Mouse (Mus musculus): ENCODE data around the gene Ksr2. TPM values are rescaled to one million over a fixed set of nuclear protein-coding genes. Genes with fewer than 3 reads are reported as not detected.

Gene Ksr2
- polyA plus RNA-seq, 1 experiment from 2014 or later, result 0.11 TPM

- no peak overlapping the region for H3K27ac ChIP-seq (replicated peaks; ENCODE audit: low read depth, low read length)
- no peaks in the 10 kb centered on the region for H3K9me3 ChIP-seq (ENCODE audit: control insufficient read depth, low read length)
- WGBS, result 83% methylated on average over 3 of the region's 3 CpGs
- no peaks in the 10 kb centered on the region for H3K27me3 ChIP-seq (ENCODE audit: control insufficient read depth, insufficient read depth, low read length)
- H3K9ac ChIP-seq (ENCODE audit: low read length), result no peak overlapping the region
- H3K36me3 ChIP-seq (ENCODE audit: control insufficient read depth, insufficient read depth, low read length), result no peaks in the 10 kb centered on the region
- no peak overlapping the region for H3K4me3 ChIP-seq (ENCODE audit: low read depth, low read length)
- ATAC-seq (ENCODE audit: insufficient number of reproducible peaks, low FRiP score, low TSS enrichment, low read depth) (no peak), DNase-seq (ENCODE audit: low spot score) (no peak)
- no peaks in the 10 kb centered on the region; the same call in 1 of the 2 replicates for H3K4me1 ChIP-seq (ENCODE audit: control insufficient read depth, insufficient read depth, low read length)
- no peak overlapping the region for H3K4me2 ChIP-seq (ENCODE audit: low read depth, severe bottlenecking)
Measured at GRCm38 (mm10) chr5:117682226-117682625, 268.4 kb downstream of the Ksr2 start.

GRCm38 (mm10) chr5:117684491-117684890 is 270.7 kb downstream of the Ksr2 start:
- ATAC-seq (ENCODE audit: insufficient number of reproducible peaks, low FRiP score, low TSS enrichment, low read depth) (no peak), DNase-seq (ENCODE audit: low spot score) (no peak)
- H3K27ac ChIP-seq (replicated peaks; ENCODE audit: low read depth, low read length), result no peak overlapping the region
- WGBS, result 90% methylated on average over 8 of the region's 8 CpGs
- H3K4me2 ChIP-seq (ENCODE audit: low read depth, severe bottlenecking), result no peak overlapping the region
- H3K36me3 ChIP-seq (ENCODE audit: control insufficient read depth, insufficient read depth, low read length), result no peaks in the 10 kb centered on the region
- H3K4me1 ChIP-seq (ENCODE audit: control insufficient read depth, insufficient read depth, low read length), result peaks cover 7% of the 10 kb centered on the region
- H3K9ac ChIP-seq (ENCODE audit: low read length), result no peak overlapping the region
- no peak overlapping the region for H3K4me3 ChIP-seq (ENCODE audit: low read depth, low read length)
- H3K9me3 ChIP-seq (ENCODE audit: control insufficient read depth, low read length), result no peaks in the 10 kb centered on the region
- no peaks in the 10 kb centered on the region for H3K27me3 ChIP-seq (ENCODE audit: control insufficient read depth, insufficient read depth, low read length)

- no peak overlapping the region for H3K27ac ChIP-seq (replicated peaks; ENCODE audit: low read depth, low read length)
- peaks cover 7% of the 10 kb centered on the region for H3K4me1 ChIP-seq (ENCODE audit: control insufficient read depth, insufficient read depth, low read length)
- ATAC-seq (ENCODE audit: insufficient number of reproducible peaks, low FRiP score, low TSS enrichment, low read depth), result no peak
- 25% methylated on average over 4 of the region's 4 CpGs for WGBS
- no peak overlapping the region for H3K9ac ChIP-seq (ENCODE audit: low read length)
- H3K9me3 ChIP-seq (ENCODE audit: control insufficient read depth, low read length), result no peaks in the 10 kb centered on the region
- no peaks in the 10 kb centered on the region for H3K36me3 ChIP-seq (ENCODE audit: control insufficient read depth, insufficient read depth, low read length)
- no peak overlapping the region for H3K4me2 ChIP-seq (ENCODE audit: low read depth, severe bottlenecking)
- no peak for DNase-seq (ENCODE audit: low spot score)
- no peak overlapping the region for H3K4me3 ChIP-seq (ENCODE audit: low read depth, low read length)
- H3K27me3 ChIP-seq (ENCODE audit: control insufficient read depth, insufficient read depth, low read length), result no peaks in the 10 kb centered on the region
Measured at GRCm38 (mm10) chr5:117687770-117688352, 274.1 kb downstream of the Ksr2 start.

- no peak for ATAC-seq (ENCODE audit: insufficient number of reproducible peaks, low FRiP score, low TSS enrichment, low read depth)
- 24% methylated on average over 3 of the region's 3 CpGs for WGBS
Measured at GRCm38 (mm10) chr5:117688738-117689137, 274.9 kb downstream of the Ksr2 start.

GRCm38 (mm10) chr5:117689840-117690239 is 276.0 kb downstream of the Ksr2 start:
- WGBS, result 70% methylated on average over 8 of the region's 8 CpGs
- H3K27ac ChIP-seq (replicated peaks; ENCODE audit: low read depth, low read length), result no peak overlapping the region
- peaks cover 7% of the 10 kb centered on the region for H3K4me1 ChIP-seq (ENCODE audit: control insufficient read depth, insufficient read depth, low read length)
- H3K4me3 ChIP-seq (ENCODE audit: low read depth, low read length), result no peak overlapping the region
- no peak overlapping the region for H3K9ac ChIP-seq (ENCODE audit: low read length)
- DNase-seq (ENCODE audit: low spot score) (no peak), ATAC-seq (ENCODE audit: insufficient number of reproducible peaks, low FRiP score, low TSS enrichment, low read depth) (no peak)
- H3K36me3 ChIP-seq (ENCODE audit: control insufficient read depth, insufficient read depth, low read length), result no peaks in the 10 kb centered on the region
- no peaks in the 10 kb centered on the region for H3K27me3 ChIP-seq (ENCODE audit: control insufficient read depth, insufficient read depth, low read length)
- no peak overlapping the region for H3K4me2 ChIP-seq (ENCODE audit: low read depth, severe bottlenecking)
- H3K9me3 ChIP-seq (ENCODE audit: control insufficient read depth, low read length), result no peaks in the 10 kb centered on the region

More at GRCm38 (mm10) chr5:117688738-117689137, 274.9 kb downstream of the Ksr2 start:
- no peaks in the 10 kb centered on the region for H3K27me3 ChIP-seq (ENCODE audit: control insufficient read depth, insufficient read depth, low read length)
- H3K27ac ChIP-seq (replicated peaks; ENCODE audit: low read depth, low read length), result no peak overlapping the region
- no peaks in the 10 kb centered on the region for H3K9me3 ChIP-seq (ENCODE audit: control insufficient read depth, low read length)
- no peak for DNase-seq (ENCODE audit: low spot score)
- H3K4me3 ChIP-seq (ENCODE audit: low read depth, low read length), result no peak overlapping the region
- no peak overlapping the region for H3K4me2 ChIP-seq (ENCODE audit: low read depth, severe bottlenecking)
- no peaks in the 10 kb centered on the region for H3K36me3 ChIP-seq (ENCODE audit: control insufficient read depth, insufficient read depth, low read length)
- H3K4me1 ChIP-seq (ENCODE audit: control insufficient read depth, insufficient read depth, low read length), result peaks cover 7% of the 10 kb centered on the region
- no peak overlapping the region for H3K9ac ChIP-seq (ENCODE audit: low read length)

DNA sequence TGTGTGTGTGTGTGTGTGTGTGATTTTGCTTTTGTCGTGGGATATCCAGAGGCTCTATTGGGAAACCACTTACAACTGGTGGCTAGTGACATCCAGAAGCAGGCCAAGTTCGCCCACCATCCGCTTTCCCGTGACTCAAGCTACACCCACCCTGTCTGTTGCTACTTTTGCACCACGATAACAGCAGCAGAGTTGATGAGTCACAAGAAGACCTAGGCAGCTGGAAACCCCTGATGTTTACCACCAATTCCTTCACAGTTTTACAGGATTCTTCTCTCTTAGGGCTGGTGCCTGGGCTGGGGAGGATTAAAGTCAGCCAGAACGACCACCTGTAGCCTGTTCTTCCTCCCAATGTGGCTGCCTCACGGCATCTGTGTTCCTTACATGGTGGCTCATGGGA is 277.5 kb downstream of the Ksr2 start:
- Histone ChIP-seq H3K4me3 (ENCODE audit: low read depth, low read length) (no peak overlapping the region), H3K9ac (ENCODE audit: low read length) (no peak overlapping the region), H3K27ac (replicated peaks; ENCODE audit: low read depth, low read length) (no peak overlapping the region), H3K27me3 (ENCODE audit: control insufficient read depth, insufficient read depth, low read length) (no peaks in the 10 kb centered on the region), H3K9me3 (ENCODE audit: control insufficient read depth, low read length) (no peaks in the 10 kb centered on the region), H3K36me3 (ENCODE audit: control insufficient read depth, insufficient read depth, low read length) (no peaks in the 10 kb centered on the region), H3K4me2 (ENCODE audit: low read depth, severe bottlenecking) (no peak overlapping the region), H3K4me1 (ENCODE audit: control insufficient read depth, insufficient read depth, low read length) (peaks cover 7% of the 10 kb centered on the region)
- 62% methylated on average over 7 of the region's 7 CpGs for WGBS
- DNase-seq (ENCODE audit: low spot score) (no peak), ATAC-seq (ENCODE audit: insufficient number of reproducible peaks, low FRiP score, low TSS enrichment, low read depth) (no peak)

- H3K36me3 ChIP-seq (ENCODE audit: control insufficient read depth, insufficient read depth, low read length), result no peaks in the 10 kb centered on the region
- no peak overlapping the region for H3K9ac ChIP-seq (ENCODE audit: low read length)
- ATAC-seq (ENCODE audit: insufficient number of reproducible peaks, low FRiP score, low TSS enrichment, low read depth) (no peak), DNase-seq (ENCODE audit: low spot score) (no peak)
- no peaks in the 10 kb centered on the region for H3K27me3 ChIP-seq (ENCODE audit: control insufficient read depth, insufficient read depth, low read length)
- no peaks in the 10 kb centered on the region for H3K9me3 ChIP-seq (ENCODE audit: control insufficient read depth, low read length)
- H3K4me3 ChIP-seq (ENCODE audit: low read depth, low read length), result no peak overlapping the region
- H3K4me2 ChIP-seq (ENCODE audit: low read depth, severe bottlenecking), result no peak overlapping the region
- no peaks in the 10 kb centered on the region for H3K4me1 ChIP-seq (ENCODE audit: control insufficient read depth, insufficient read depth, low read length)
- H3K27ac ChIP-seq (replicated peaks; ENCODE audit: low read depth, low read length), result no peak overlapping the region
- 71% methylated on average over 3 of the region's 3 CpGs for WGBS
Measured at GRCm38 (mm10) chr5:117693557-117693956, 279.8 kb downstream of the Ksr2 start.

GRCm38 (mm10) chr5:117694632-117695031 is 280.8 kb downstream of the Ksr2 start:
- 33% methylated on average over 11 of the region's 11 CpGs for WGBS
- H3K4me2 ChIP-seq (ENCODE audit: low read depth, severe bottlenecking), result no peak overlapping the region
- no peaks in the 10 kb centered on the region for H3K36me3 ChIP-seq (ENCODE audit: control insufficient read depth, insufficient read depth, low read length)
- no peaks in the 10 kb centered on the region for H3K4me1 ChIP-seq (ENCODE audit: control insufficient read depth, insufficient read depth, low read length)
- no peaks in the 10 kb centered on the region for H3K9me3 ChIP-seq (ENCODE audit: control insufficient read depth, low read length)
- no peak overlapping the region for H3K9ac ChIP-seq (ENCODE audit: low read length)
- H3K4me3 ChIP-seq (ENCODE audit: low read depth, low read length), result no peak overlapping the region
- H3K27ac ChIP-seq (replicated peaks; ENCODE audit: low read depth, low read length), result no peak overlapping the region
- no peaks in the 10 kb centered on the region for H3K27me3 ChIP-seq (ENCODE audit: control insufficient read depth, insufficient read depth, low read length)
- no peak for ATAC-seq (ENCODE audit: insufficient number of reproducible peaks, low FRiP score, low TSS enrichment, low read depth)
- no peak for DNase-seq (ENCODE audit: low spot score)

GRCm38 (mm10) chr5:117696366-117696765 is 282.6 kb downstream of the Ksr2 start:
- no peak overlapping the region for H3K9ac ChIP-seq (ENCODE audit: low read length)
- H3K27ac ChIP-seq (replicated peaks; ENCODE audit: low read depth, low read length), result no peak overlapping the region
- H3K36me3 ChIP-seq (ENCODE audit: control insufficient read depth, insufficient read depth, low read length), result no peaks in the 10 kb centered on the region
- H3K4me1 ChIP-seq (ENCODE audit: control insufficient read depth, insufficient read depth, low read length), result no peaks in the 10 kb centered on the region
- no peak for ATAC-seq (ENCODE audit: insufficient number of reproducible peaks, low FRiP score, low TSS enrichment, low read depth)
- 86% methylated on average over 8 of the region's 8 CpGs for WGBS
- no peak overlapping the region for H3K4me2 ChIP-seq (ENCODE audit: low read depth, severe bottlenecking)
- no peaks in the 10 kb centered on the region for H3K27me3 ChIP-seq (ENCODE audit: control insufficient read depth, insufficient read depth, low read length)
- no peak for DNase-seq (ENCODE audit: low spot score)
- H3K4me3 ChIP-seq (ENCODE audit: low read depth, low read length), result no peak overlapping the region
- H3K9me3 ChIP-seq (ENCODE audit: control insufficient read depth, low read length), result no peaks in the 10 kb centered on the region

All from limb, embryonic 11.5 days (tissue).